Mouse (Mus musculus) G1E-ER4 (cell line): Measurements from ENCODE around the gene Hs1bp3. TPM values are rescaled to one million over a fixed set of nuclear protein-coding genes. Genes with fewer than 3 reads are reported as not detected.

ENCODE experiments used
- GATA1 ChIP-seq: IDR thresholded peaks from one replicate; pipeline ENCODE4 v1.8.0; 2012; ENCODE audit warnings: low read length, inconsistent platforms
- polyA plus RNA-seq: library from polyadenylated mRNA; stranded (reverse); fragments of >175 nt; gene quantifications from 2 replicates; pipeline ENCODE4 v1.2.3, GENCODE M21; 2012

The Hs1bp3 gene
- polyA plus RNA-seq, result 12.1 and 19.5 TPM in 2 replicates

GRCm38 (mm10) chr12:8313270-8313771, at the start of gene Hs1bp3:
TSS of gene Hs1bp3 (plus strand) at chr12:8313432.
- TF ChIP-seq GATA1, result no peak

GRCm38 (mm10) chr12:8266311-8266710, 46.9 kb upstream of the Hs1bp3 start:
- no peak for TF ChIP-seq GATA1

GRCm38 (mm10) chr12:8269627-8270026, 43.6 kb upstream of the Hs1bp3 start:
- no peak for TF ChIP-seq GATA1

GRCm38 (mm10) chr12:8271405-8271804, 41.8 kb upstream of the Hs1bp3 start:
- no peak for TF ChIP-seq GATA1

GRCm38 (mm10) chr12:8273471-8274171, 39.6 kb upstream of the Hs1bp3 start:
- no peak for TF ChIP-seq GATA1

GRCm38 (mm10) chr12:8275424-8275823, 37.8 kb upstream of the Hs1bp3 start:
- TF ChIP-seq GATA1, result no peak

GRCm38 (mm10) chr12:8281225-8282017, 31.8 kb upstream of the Hs1bp3 start:
- no peak for TF ChIP-seq GATA1

- no peak for TF ChIP-seq GATA1
These were observed 25.3 kb upstream of the Hs1bp3 start for GRCm38 (mm10) chr12:8287970-8288369.

- TF ChIP-seq GATA1, result no peak
These were observed 24.1 kb upstream of the Hs1bp3 start for GRCm38 (mm10) chr12:8289099-8289498.

- TF ChIP-seq GATA1, result no peak
These were observed 23.7 kb upstream of the Hs1bp3 start for GRCm38 (mm10) chr12:8289499-8289898.

- no peak for TF ChIP-seq GATA1
These were observed 21.9 kb upstream of the Hs1bp3 start for GRCm38 (mm10) chr12:8291157-8291853.

GRCm38 (mm10) chr12:8295307-8295913, 17.8 kb upstream of the Hs1bp3 start:
- no peak for TF ChIP-seq GATA1

- TF ChIP-seq GATA1, result no peak
These were observed 17.1 kb upstream of the Hs1bp3 start for GRCm38 (mm10) chr12:8296154-8296553.

- TF ChIP-seq GATA1, result no peak
These were observed 15.5 kb upstream of the Hs1bp3 start for GRCm38 (mm10) chr12:8297586-8298214.

GRCm38 (mm10) chr12:8298361-8299142, 14.7 kb upstream of the Hs1bp3 start:
- TF ChIP-seq GATA1, result no peak
